Mouse (Mus musculus): ENCODE data around the gene Vmn2r26. TPM values are rescaled to one million over a fixed set of nuclear protein-coding genes. Genes with fewer than 3 reads are reported as not detected.

Vmn2r26 gene
- polyA plus RNA-seq (2017; shearing (Covaris generic)): not detected

GRCm38 (mm10) chr6:124024268-124024667 lies at the start of gene Vmn2r26:
Gene Vmn2r26, plus strand, starts transcription at chr6:124024568.

Other genes with a start within 250 kb of the Vmn2r26 start
- gene Vmn2r24, start 245.7 kb upstream of the Vmn2r26 start, polyA plus RNA-seq (2017; shearing (Covaris generic)): 0.07 TPM
- gene Vmn2r25, start 171.1 kb upstream of the Vmn2r26 start, polyA plus RNA-seq (2017; shearing (Covaris generic)): not detected
- gene Vmn2r27, start 207.3 kb downstream of the Vmn2r26 start, polyA plus RNA-seq (2017; shearing (Covaris generic)): not detected